Mouse (Mus musculus): ENCODE measurements around the gene Gm28635. TPM values are rescaled to one million over a fixed set of nuclear protein-coding genes. Genes with fewer than 3 reads are reported as not detected.

Gm28635 gene
- polyA plus RNA-seq, 1 experiment from 2014 or later, result not detected

DNA sequence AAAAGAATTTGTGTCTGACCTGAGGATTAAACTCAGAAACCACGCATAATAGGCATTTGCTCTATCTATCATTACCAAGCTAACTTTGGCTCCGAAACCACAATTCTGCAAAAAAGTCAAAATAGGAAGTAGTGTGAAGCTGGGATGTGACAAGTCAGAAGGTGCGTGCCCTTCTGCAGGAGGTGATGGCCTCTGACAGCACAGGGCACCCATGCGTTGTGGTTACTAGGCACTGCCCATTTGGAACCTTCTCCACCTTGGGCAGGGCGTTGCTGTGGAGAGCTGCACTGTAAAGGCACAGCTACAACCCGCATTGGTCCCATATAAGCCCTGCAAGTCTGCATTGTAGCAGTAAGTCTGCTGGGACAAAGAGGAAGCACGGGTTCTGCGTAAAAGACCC lies 85.0 kb downstream of the Gm28635 start:
- peaks cover 14% of the 10 kb centered on the region; the same call in 1 of the 2 replicates for H3K36me3 ChIP-seq (ENCODE audit: control insufficient read depth, insufficient read depth)
- no peak overlapping the region for H3K27ac ChIP-seq (ENCODE audit: low read length)
- no peaks in the 10 kb centered on the region for H3K27me3 ChIP-seq (ENCODE audit: control insufficient read depth, insufficient read depth, low read length)
- no peak overlapping the region for H3K9ac ChIP-seq (ENCODE audit: low read length)
- no peak for ATAC-seq (replicated peaks; ENCODE audit: extremely low read depth, insufficient read depth, low FRiP score)
- H3K4me1 ChIP-seq (ENCODE audit: control insufficient read depth, insufficient read depth, low read length), result peaks cover 5% of the 10 kb centered on the region
- WGBS, result 91% methylated on average over 8 of the region's 8 CpGs
- H3K4me2 ChIP-seq (ENCODE audit: low read depth, low read length), result no peak overlapping the region
- H3K9me3 ChIP-seq (replicated peaks; ENCODE audit: control insufficient read depth, low read length), result no peaks in the 10 kb centered on the region
- no peak overlapping the region for H3K4me3 ChIP-seq (ENCODE audit: low read length)

DNA sequence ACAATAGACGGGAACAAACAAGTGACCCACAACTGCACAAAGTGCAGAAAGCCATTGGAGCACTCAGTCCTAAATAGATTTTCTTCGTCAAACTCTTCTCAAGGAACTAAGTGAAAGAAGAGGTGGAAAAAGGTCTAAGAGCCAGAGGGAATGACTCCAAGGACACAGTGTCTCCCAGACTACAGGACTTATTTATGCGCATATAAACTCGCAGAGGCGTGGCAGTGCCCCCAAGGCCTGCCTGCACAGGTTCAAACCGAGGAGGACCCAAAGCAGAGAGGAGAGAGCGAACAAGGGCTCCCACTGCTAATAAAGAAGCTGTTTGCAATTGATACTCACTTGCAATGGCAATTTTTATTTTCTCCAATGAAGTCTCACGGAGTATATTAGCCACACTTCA lies 92.1 kb downstream of the Gm28635 start:
- Histone ChIP-seq H3K4me2 (ENCODE audit: low read depth, low read length) (no peak overlapping the region), H3K4me3 (ENCODE audit: low read length) (no peak overlapping the region), H3K27ac (ENCODE audit: low read length) (no peak overlapping the region), H3K9ac (ENCODE audit: low read length) (no peak overlapping the region), H3K4me1 (ENCODE audit: control insufficient read depth, insufficient read depth, low read length) (no peaks in the 10 kb centered on the region), H3K27me3 (ENCODE audit: control insufficient read depth, insufficient read depth, low read length) (no peaks in the 10 kb centered on the region), H3K36me3 (ENCODE audit: control insufficient read depth, insufficient read depth) (peaks cover 5% of the 10 kb centered on the region; the same call in 1 of the 2 replicates), H3K9me3 (replicated peaks; ENCODE audit: control insufficient read depth, low read length) (0 out of 2 replicates have a peak, but pooled peaks cover 3% of the 10 kb centered on the region)
- 86% methylated on average over 8 of the region's 8 CpGs for WGBS
- ATAC-seq (replicated peaks; ENCODE audit: extremely low read depth, insufficient read depth, low FRiP score), result no peak

DNA sequence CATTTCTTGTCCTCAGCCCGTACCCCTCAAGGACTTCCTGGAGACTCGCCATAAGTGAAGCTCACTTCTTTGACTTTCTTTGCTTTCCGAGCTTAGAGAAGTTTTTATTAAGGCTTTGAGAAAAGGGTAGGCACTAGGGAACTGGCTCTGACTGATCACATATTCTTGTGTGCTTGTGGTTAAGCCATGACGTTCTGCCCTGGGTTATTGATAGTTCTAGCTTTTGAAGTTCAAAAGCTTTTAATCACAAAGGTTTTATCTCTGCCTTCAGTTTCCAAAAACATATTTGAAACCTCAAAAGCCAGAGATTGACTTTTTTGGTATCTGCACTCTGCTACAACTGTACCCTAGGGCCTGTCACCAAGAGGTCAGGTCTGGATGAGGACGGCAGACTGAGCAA lies 95.6 kb downstream of the Gm28635 start:
- no peak for ATAC-seq (replicated peaks; ENCODE audit: extremely low read depth, insufficient read depth, low FRiP score)
- H3K9ac ChIP-seq (ENCODE audit: low read length), result no peak overlapping the region
- WGBS, result 75% methylated on average over 5 of the region's 5 CpGs
- 0 out of 2 replicates have a peak, but pooled peaks cover 3% of the 10 kb centered on the region for H3K36me3 ChIP-seq (ENCODE audit: control insufficient read depth, insufficient read depth)
- peaks cover 11% of the 10 kb centered on the region for H3K9me3 ChIP-seq (replicated peaks; ENCODE audit: control insufficient read depth, low read length)
- no peaks in the 10 kb centered on the region for H3K27me3 ChIP-seq (ENCODE audit: control insufficient read depth, insufficient read depth, low read length)
- no peak overlapping the region for H3K27ac ChIP-seq (ENCODE audit: low read length)
- no peak overlapping the region for H3K4me2 ChIP-seq (ENCODE audit: low read depth, low read length)
- H3K4me3 ChIP-seq (ENCODE audit: low read length), result no peak overlapping the region
- H3K4me1 ChIP-seq (ENCODE audit: control insufficient read depth, insufficient read depth, low read length), result no peaks in the 10 kb centered on the region

DNA sequence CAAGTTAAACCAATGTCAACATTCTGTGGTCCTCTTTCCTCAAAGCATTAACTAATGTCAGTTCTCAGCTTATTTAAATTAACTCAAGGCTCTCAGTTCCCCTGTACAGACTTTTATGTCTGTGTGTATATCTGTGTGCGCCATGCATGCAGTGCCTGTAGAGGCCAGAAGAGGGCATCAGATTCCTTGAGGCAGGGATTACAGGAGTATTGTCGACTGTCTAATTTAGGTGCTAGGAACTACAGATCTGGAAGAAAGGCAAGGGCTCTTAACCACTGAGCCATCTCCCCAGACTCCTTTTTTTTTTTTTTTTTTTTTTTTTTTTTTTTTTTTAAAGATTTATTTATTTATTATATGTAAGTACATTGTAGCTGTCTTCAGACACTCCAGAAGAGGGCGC lies 96.6 kb downstream of the Gm28635 start:
- ATAC-seq (replicated peaks; ENCODE audit: extremely low read depth, insufficient read depth, low FRiP score), result no peak
- Histone ChIP-seq H3K4me1 (ENCODE audit: control insufficient read depth, insufficient read depth, low read length) (no peaks in the 10 kb centered on the region), H3K27ac (ENCODE audit: low read length) (no peak overlapping the region), H3K36me3 (ENCODE audit: control insufficient read depth, insufficient read depth) (0 out of 2 replicates have a peak, but pooled peaks cover under 1% of the 10 kb centered on the region), H3K4me2 (ENCODE audit: low read depth, low read length) (no peak overlapping the region), H3K4me3 (ENCODE audit: low read length) (no peak overlapping the region), H3K9ac (ENCODE audit: low read length) (no peak overlapping the region), H3K27me3 (ENCODE audit: control insufficient read depth, insufficient read depth, low read length) (no peaks in the 10 kb centered on the region), H3K9me3 (replicated peaks; ENCODE audit: control insufficient read depth, low read length) (peaks cover 11% of the 10 kb centered on the region)
- 87% methylated on average over 2 of the region's 3 CpGs for WGBS

DNA sequence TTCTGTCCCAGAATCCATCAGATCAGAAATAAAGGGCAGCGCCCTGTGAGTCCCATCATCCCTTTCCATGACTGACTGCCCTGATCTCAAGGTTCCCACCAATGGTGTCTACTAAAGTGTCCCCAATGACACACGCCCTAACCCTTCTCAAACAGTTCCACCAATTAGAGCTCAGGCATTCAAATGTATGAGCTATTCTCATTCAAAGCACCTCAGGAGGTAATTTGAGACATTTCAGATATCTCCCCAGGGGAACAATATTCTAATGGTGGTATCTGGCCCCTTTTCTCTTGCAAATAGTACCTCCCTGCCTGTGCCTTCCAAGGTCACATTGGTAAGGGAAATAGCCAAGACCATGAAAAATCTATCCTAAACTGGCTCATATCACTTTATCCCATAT lies 98.5 kb downstream of the Gm28635 start:
- Histone ChIP-seq H3K4me3 (ENCODE audit: low read length) (no peak overlapping the region), H3K4me2 (ENCODE audit: low read depth, low read length) (no peak overlapping the region), H3K4me1 (ENCODE audit: control insufficient read depth, insufficient read depth, low read length) (no peaks in the 10 kb centered on the region), H3K9ac (ENCODE audit: low read length) (no peak overlapping the region), H3K36me3 (ENCODE audit: control insufficient read depth, insufficient read depth) (no peaks in the 10 kb centered on the region), H3K27me3 (ENCODE audit: control insufficient read depth, insufficient read depth, low read length) (no peaks in the 10 kb centered on the region), H3K27ac (ENCODE audit: low read length) (no peak overlapping the region), H3K9me3 (replicated peaks; ENCODE audit: control insufficient read depth, low read length) (peaks cover 11% of the 10 kb centered on the region)
- WGBS, result 91% methylated on average over 2 of the region's 2 CpGs
- ATAC-seq (replicated peaks; ENCODE audit: extremely low read depth, insufficient read depth, low FRiP score), result no peak

DNA sequence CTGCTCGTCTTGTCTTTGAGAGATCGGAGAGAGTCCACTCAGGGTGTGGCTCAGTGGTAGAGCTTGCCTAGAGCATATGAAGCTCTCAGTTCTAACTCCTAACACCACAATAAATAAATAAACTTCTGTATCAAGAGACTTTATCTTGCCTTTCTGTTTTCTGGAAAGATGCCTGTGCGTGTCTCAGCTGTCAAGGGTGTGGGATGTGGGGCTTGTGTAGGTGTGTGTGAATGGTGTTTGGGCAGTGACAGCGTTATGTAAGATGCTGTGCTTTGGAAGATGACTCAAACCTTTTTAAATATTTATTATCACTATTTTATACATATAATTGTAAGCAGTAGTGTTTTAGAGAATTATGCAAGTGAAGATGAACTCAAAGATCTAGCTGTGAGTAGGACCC lies 103.7 kb downstream of the Gm28635 start:
- Histone ChIP-seq H3K27me3 (ENCODE audit: control insufficient read depth, insufficient read depth, low read length) (no peaks in the 10 kb centered on the region), H3K36me3 (ENCODE audit: control insufficient read depth, insufficient read depth) (no peaks in the 10 kb centered on the region), H3K4me2 (ENCODE audit: low read depth, low read length) (no peak overlapping the region), H3K9ac (ENCODE audit: low read length) (no peak overlapping the region), H3K9me3 (replicated peaks; ENCODE audit: control insufficient read depth, low read length) (peaks cover 8% of the 10 kb centered on the region), H3K27ac (ENCODE audit: low read length) (no peak overlapping the region), H3K4me1 (ENCODE audit: control insufficient read depth, insufficient read depth, low read length) (no peaks in the 10 kb centered on the region), H3K4me3 (ENCODE audit: low read length) (no peak overlapping the region)
- ATAC-seq (replicated peaks; ENCODE audit: extremely low read depth, insufficient read depth, low FRiP score), result no peak
- WGBS, result 90% methylated on average over 4 of the region's 4 CpGs

DNA sequence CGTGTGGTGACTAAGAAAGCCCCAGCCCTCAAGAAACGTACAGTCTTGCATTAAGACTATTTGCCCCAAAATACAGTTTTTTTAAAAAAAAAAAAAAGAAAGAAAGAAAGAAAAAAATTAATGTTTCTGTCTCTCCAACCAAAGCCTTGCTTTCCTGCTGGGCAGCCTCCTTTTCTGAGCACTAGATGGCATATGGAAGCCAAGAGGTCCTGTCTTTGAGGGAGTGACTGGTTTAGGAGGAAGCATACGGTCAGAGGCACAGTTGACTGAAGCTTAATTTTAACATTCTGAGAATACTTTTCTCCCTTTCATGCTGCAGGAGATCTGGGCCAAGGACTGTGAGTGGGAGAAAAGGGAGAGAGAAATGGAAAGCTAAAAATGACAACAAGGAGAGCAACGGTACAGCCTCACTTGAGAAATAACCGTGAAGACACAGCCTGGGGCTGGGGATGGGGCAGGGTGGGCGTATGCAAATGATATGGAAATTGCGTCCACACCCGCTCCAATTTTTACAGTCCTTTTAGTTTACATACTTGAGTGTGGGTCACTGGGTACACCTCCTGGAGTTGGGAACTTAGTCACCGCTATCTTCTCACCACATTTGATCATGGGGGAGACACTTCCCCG lies 120.8 kb downstream of the Gm28635 start:
- no peaks in the 10 kb centered on the region for H3K27me3 ChIP-seq (ENCODE audit: control insufficient read depth, insufficient read depth, low read length)
- WGBS, result 45% methylated on average over 10 of the region's 10 CpGs
- no peak overlapping the region for H3K9ac ChIP-seq (ENCODE audit: low read length)
- no peaks in the 10 kb centered on the region for H3K9me3 ChIP-seq (replicated peaks; ENCODE audit: control insufficient read depth, low read length)
- ATAC-seq (replicated peaks; ENCODE audit: extremely low read depth, insufficient read depth, low FRiP score), result no peak
- H3K4me3 ChIP-seq (ENCODE audit: low read length), result peak overlapping the region; percentile 25; the same call in 1 of the 2 replicates
- H3K36me3 ChIP-seq (ENCODE audit: control insufficient read depth, insufficient read depth), result no peaks in the 10 kb centered on the region
- no peaks in the 10 kb centered on the region for H3K4me1 ChIP-seq (ENCODE audit: control insufficient read depth, insufficient read depth, low read length)
- no peak overlapping the region for H3K27ac ChIP-seq (ENCODE audit: low read length)
- peak overlapping the region; percentile 54 for H3K4me2 ChIP-seq (ENCODE audit: low read depth, low read length)

Other genes with a start within 250 kb of the Gm28635 start
- gene Tfpi, start 201.3 kb downstream of the Gm28635 start, polyA plus RNA-seq (2015; fragmentation: Nextera tagmentation; extraction: Ambion mirVana), result 71.5 and 82.3 TPM in 2 replicates
- gene Ctnnd1, start 27.3 kb downstream of the Gm28635 start, polyA plus RNA-seq (2015; fragmentation: Nextera tagmentation; extraction: Ambion mirVana), result 58.7 and 66.3 TPM in 2 replicates
- 0.13 and 0.19 TPM in 2 replicates for gene Btbd18, start 19.0 kb downstream of the Gm28635 start, polyA plus RNA-seq (2015; fragmentation: Nextera tagmentation; extraction: Ambion mirVana)
- 187 and 195 TPM in 2 replicates for gene Selenoh, start 7.3 kb downstream of the Gm28635 start, polyA plus RNA-seq (2015; fragmentation: Nextera tagmentation; extraction: Ambion mirVana)
- 21.4 and 23.0 TPM in 2 replicates for gene Med19, start 361 bp upstream of the Gm28635 start, polyA plus RNA-seq (2015; fragmentation: Nextera tagmentation; extraction: Ambion mirVana)
- gene Tmx2, start 1.1 kb upstream of the Gm28635 start, polyA plus RNA-seq (2015; fragmentation: Nextera tagmentation; extraction: Ambion mirVana), result 180 and 182 TPM in 2 replicates
- 21.7 and 22.7 TPM in 2 replicates for gene Zdhhc5, start 37.1 kb upstream of the Gm28635 start, polyA plus RNA-seq (2015; fragmentation: Nextera tagmentation; extraction: Ambion mirVana)
- gene Clp1, start 49.3 kb upstream of the Gm28635 start, polyA plus RNA-seq (2015; fragmentation: Nextera tagmentation; extraction: Ambion mirVana), result 17.9 and 19.5 TPM in 2 replicates
- gene Ypel4, start 56.0 kb upstream of the Gm28635 start, polyA plus RNA-seq (2015; fragmentation: Nextera tagmentation; extraction: Ambion mirVana), result 2.4 and 2.6 TPM in 2 replicates
- gene Gm19426, start 65.6 kb upstream of the Gm28635 start, polyA plus RNA-seq (2015; fragmentation: Nextera tagmentation; extraction: Ambion mirVana), result 3.6 and 5.1 TPM in 2 replicates
- gene Serping1, start 97.4 kb upstream of the Gm28635 start, polyA plus RNA-seq (2015; fragmentation: Nextera tagmentation; extraction: Ambion mirVana), result 44.6 and 51.2 TPM in 2 replicates
- 102 and 110 TPM in 2 replicates for gene Ube2l6, start 120.8 kb upstream of the Gm28635 start, polyA plus RNA-seq (2015; fragmentation: Nextera tagmentation; extraction: Ambion mirVana)
- gene Smtnl1, start 144.6 kb upstream of the Gm28635 start, polyA plus RNA-seq (2015; fragmentation: Nextera tagmentation; extraction: Ambion mirVana), result 0.21 and 0.24 TPM in 2 replicates
- gene Timm10, start 149.0 kb upstream of the Gm28635 start, polyA plus RNA-seq (2015; fragmentation: Nextera tagmentation; extraction: Ambion mirVana), result 92.9 and 97.9 TPM in 2 replicates
- gene Slc43a1, start 160.8 kb upstream of the Gm28635 start, polyA plus RNA-seq (2015; fragmentation: Nextera tagmentation; extraction: Ambion mirVana), result 8.0 and 8.7 TPM in 2 replicates
- gene Rtn4rl2, start 208.7 kb upstream of the Gm28635 start, polyA plus RNA-seq (2015; fragmentation: Nextera tagmentation; extraction: Ambion mirVana), result 1.5 and 1.7 TPM in 2 replicates